Mouse (Mus musculus) liver, postnatal 0 days (tissue): ENCODE data around the gene Omp. TPM values are rescaled to one million over a fixed set of nuclear protein-coding genes. Genes with fewer than 3 reads are reported as not detected.
A peak's percentile ranks its signal among the peaks of the same experiment; 100 is the strongest.
"Not testable (repeated sequence)": the region's sequence is repeated elsewhere in the genome, so short reads cannot be mapped to it uniquely, and the experiment has no call there.

ENCODE experiments used
- ATAC-seq: fragments of 200-750 bp; cut with Nextera tagmentation; 2 replicates; pipeline ENCODE4 v1.8.0; 2017; ENCODE audit warnings: mild to moderate bottlenecking, moderate library complexity
- DNase-seq: peaks from one replicate; pipeline ENCODE4 v3.0.0-alpha.2; 2016
- H3K27ac ChIP-seq: fragments of 300-500 bp; sonication (generic); 2 replicates; pipeline ENCODE4 v1.5.1; 2014; ENCODE audit warnings: antibody characterized with exemption, moderate library complexity, mild to moderate bottlenecking, low read depth
- H3K27me3 ChIP-seq: fragments of 300-500 bp; sonication (generic); 2 replicates; pipeline ENCODE4 v1.6.1; 2014; ENCODE audit warnings: low read length, control low read depth, mixed read lengths; ENCODE audit not compliant: insufficient read depth
- H3K36me3 ChIP-seq: fragments of 300-500 bp; sonication (generic); replicated peaks from 2 replicates; pipeline ENCODE4 v1.6.1; 2014; ENCODE audit warnings: mild to moderate bottlenecking, control low read depth, low read length, moderate library complexity, mixed read lengths; ENCODE audit not compliant: insufficient read depth
- H3K4me1 ChIP-seq: fragments of 300-500 bp; sonication (generic); 2 replicates; pipeline ENCODE4 v1.6.1; 2014; ENCODE audit warnings: antibody characterized with exemption, mild to moderate bottlenecking, control low read depth; ENCODE audit not compliant: insufficient read depth
- H3K4me2 ChIP-seq: fragments of 300-500 bp; sonication (generic); 2 replicates; pipeline ENCODE4 v1.6.1; 2014; ENCODE audit warnings: low read depth, mild to moderate bottlenecking, low read length, moderate library complexity, mixed read lengths
- H3K4me3 ChIP-seq: fragments of 300-500 bp; sonication (generic); 2 replicates; pipeline ENCODE4 v1.5.1; 2014; ENCODE audit warnings: low read depth, low read length
- H3K9ac ChIP-seq: fragments of 300-500 bp; sonication (generic); replicated peaks from 2 replicates; pipeline ENCODE4 v1.6.1; 2014; ENCODE audit warnings: mild to moderate bottlenecking, moderate library complexity
- H3K9me3 ChIP-seq: fragments of 300-500 bp; sonication (generic); 2 replicates; pipeline ENCODE4 v1.6.1; 2016; ENCODE audit warnings: mild to moderate bottlenecking, control low read depth, low read length, mixed read lengths
- CTCF ChIP-seq: sonication (generic); IDR thresholded peaks from 2 replicates; pipeline ENCODE4 v1.5.1; 2016; ENCODE audit warnings: antibody characterized with exemption, low read depth
- EP300 ChIP-seq: IDR thresholded peaks from 2 replicates; pipeline ENCODE4 v1.6.1; 2016; ENCODE audit warnings: antibody characterized with exemption, low read depth, mild to moderate bottlenecking
- WGBS: fragments of 180-500 bp; shearing (Covaris S2); extraction: QIAGEN DNeasy Blood & Tissue Kit; methylation state at CpG from one replicate; pipeline ENCODE4 v1.1.7; 2014; ENCODE audit not compliant: insufficient replicate concordance; 5-methylcytosine and 5-hydroxymethylcytosine counted together
- polyA plus RNA-seq: library from polyadenylated mRNA; unstranded; fragments of >200 nt; fragmentation: Nextera tagmentation; extraction: Ambion mirVana; gene quantifications from 2 replicates; pipeline ENCODE4 v1.2.1, GENCODE M21; 2015

The Omp gene
- polyA plus RNA-seq, 1 experiment from 2014 or later: 0.23 TPM

GRCm38 (mm10) chr7:98188680-98189079, 43.4 kb upstream of the Omp start:
- H3K4me3 ChIP-seq: no peak overlapping the region
- WGBS: 87% methylated on average over 2 of the region's 2 CpGs
- TF ChIP-seq EP300 (no peak), CTCF (no peak)

GRCm38 (mm10) chr7:98188238-98188637, 42.9 kb upstream of the Omp start:
- peaks cover 1% of the 10 kb centered on the region for H3K4me1 ChIP-seq
- H3K9ac ChIP-seq: no peak overlapping the region
- H3K4me3 ChIP-seq: no peak overlapping the region
- no peak overlapping the region for H3K4me2 ChIP-seq
- 83% methylated on average over 2 of the region's 2 CpGs for WGBS
- H3K36me3 ChIP-seq: no peaks in the 10 kb centered on the region
- H3K27ac ChIP-seq: no peak overlapping the region
- H3K9me3 ChIP-seq: no peaks in the 10 kb centered on the region
- peaks cover 13% of the 10 kb centered on the region for H3K27me3 ChIP-seq
- TF ChIP-seq CTCF (no peak), EP300 (no peak)
- ATAC-seq (no peak), DNase-seq (no peak)

More at GRCm38 (mm10) chr7:98188680-98189079, 43.4 kb upstream of the Omp start:
- no peak overlapping the region for H3K9ac ChIP-seq
- H3K9me3 ChIP-seq: no peaks in the 10 kb centered on the region
- H3K36me3 ChIP-seq: no peaks in the 10 kb centered on the region
- no peak for DNase-seq
- H3K4me1 ChIP-seq: peaks cover 6% of the 10 kb centered on the region
- H3K4me2 ChIP-seq: no peak overlapping the region
- H3K27ac ChIP-seq: no peak overlapping the region
- peaks cover 17% of the 10 kb centered on the region for H3K27me3 ChIP-seq
- ATAC-seq: no peak

GRCm38 (mm10) chr7:98187332-98187731, 42.0 kb upstream of the Omp start:
- not testable (repeated sequence) for ATAC-seq, H3K36me3 ChIP-seq

GRCm38 (mm10) chr7:98186637-98187036, 41.3 kb upstream of the Omp start:
- H3K9me3 ChIP-seq: no peaks in the 10 kb centered on the region
- H3K9ac ChIP-seq: no peak overlapping the region
- ATAC-seq (no peak), DNase-seq (no peak)
- no peak for TF ChIP-seq EP300
- no peak for TF ChIP-seq CTCF
- no peaks in the 10 kb centered on the region for H3K36me3 ChIP-seq
- 0 out of 2 replicates have a peak, but pooled peaks cover under 1% of the 10 kb centered on the region for H3K27me3 ChIP-seq
- no peak overlapping the region for H3K4me3 ChIP-seq
- H3K4me1 ChIP-seq: no peaks in the 10 kb centered on the region
- WGBS: 77% methylated on average over 8 of the region's 8 CpGs
- no peak overlapping the region for H3K4me2 ChIP-seq
- H3K27ac ChIP-seq: no peak overlapping the region

More at GRCm38 (mm10) chr7:98187332-98187731, 42.0 kb upstream of the Omp start:
- DNase-seq, H3K9ac ChIP-seq, H3K4me1 ChIP-seq, H3K4me3 ChIP-seq, H3K9me3 ChIP-seq, H3K4me2 ChIP-seq, H3K27me3 ChIP-seq, H3K27ac ChIP-seq: not testable (repeated sequence)
- WGBS: 59% methylated on average over 3 of the region's 3 CpGs

GRCm38 (mm10) chr7:98185326-98185725, 40.0 kb upstream of the Omp start:
- H3K4me2 ChIP-seq: no peak overlapping the region
- no peaks in the 10 kb centered on the region for H3K27me3 ChIP-seq
- no peaks in the 10 kb centered on the region for H3K4me1 ChIP-seq
- 79% methylated on average over 6 of the region's 6 CpGs for WGBS
- no peak for ATAC-seq
- DNase-seq: no peak
- H3K4me3 ChIP-seq: no peak overlapping the region
- H3K36me3 ChIP-seq: no peaks in the 10 kb centered on the region
- H3K9me3 ChIP-seq: no peaks in the 10 kb centered on the region
- no peak overlapping the region for H3K27ac ChIP-seq
- TF ChIP-seq EP300 (no peak), CTCF (no peak)
- no peak overlapping the region for H3K9ac ChIP-seq

GRCm38 (mm10) chr7:98178560-98179231, 33.4 kb upstream of the Omp start:
- DNase-seq (peak; percentile 31), ATAC-seq (peak; percentile 54)
- Histone ChIP-seq H3K9me3 (no peaks in the 10 kb centered on the region), H3K9ac (peak overlapping the region; percentile 56), H3K4me2 (peak overlapping the region; percentile 90), H3K27ac (peak overlapping the region; percentile 77), H3K4me1 (peaks cover 47% of the 10 kb centered on the region), H3K4me3 (peak overlapping the region; percentile 81), H3K27me3 (no peaks in the 10 kb centered on the region), H3K36me3 (no peaks in the 10 kb centered on the region)
- TF ChIP-seq CTCF (no peak), EP300 (no peak)
- 74% methylated on average over 5 of the region's 5 CpGs for WGBS
